Mouse (Mus musculus): ENCODE data around the gene Bcl2l12. TPM values are rescaled to one million over a fixed set of nuclear protein-coding genes. Genes with fewer than 3 reads are reported as not detected.

Bcl2l12 gene
- total RNA-seq (2021), result 1 to 10 TPM; 7.6 to 9.7 TPM
- long read RNA-seq, experiment 1, transcript Bcl2l12-201 (7 exons, 1,075 nt), result major isoform, 17 of 21 reads
- long read RNA-seq, experiment 1, partial matches to known transcripts, result 2 of 21 reads
- long read RNA-seq, experiment 1, other reads (novel, unspliced or antisense), result 2 of 21 reads
- long read RNA-seq, experiment 2, transcript Bcl2l12-201 (7 exons, 1,075 nt), result major isoform, 8 of 10 reads
- long read RNA-seq, experiment 2, partial matches to known transcripts, result 0 of 10 reads
- long read RNA-seq, experiment 2, other reads (novel, unspliced or antisense), result 2 of 10 reads

DNA sequence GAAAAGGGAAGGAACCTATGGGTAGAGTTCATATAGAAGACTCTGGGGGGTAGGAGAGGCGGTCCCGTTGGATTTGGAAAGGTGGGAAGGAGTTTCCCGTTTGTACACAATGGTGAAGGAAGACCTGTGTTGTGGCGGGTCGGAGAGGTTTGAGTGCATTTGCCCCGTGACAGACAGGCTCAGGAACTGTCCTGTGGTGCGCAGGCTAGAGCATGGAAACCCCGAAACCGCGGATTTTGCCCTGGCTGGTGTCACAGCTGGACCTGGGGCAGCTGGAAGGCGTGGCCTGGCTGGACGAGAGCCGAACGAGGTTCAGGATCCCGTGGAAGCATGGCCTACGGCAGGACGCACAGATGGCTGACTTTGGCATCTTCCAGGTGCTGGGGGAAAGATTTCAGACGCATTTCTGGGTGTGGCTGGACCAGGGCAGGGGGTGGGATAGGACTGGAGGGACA lies at the start of gene Bcl2l12:
Gene Bcl2l12, minus strand, starts transcription at position 212 of the 455 bp plus-strand sequence.
- intact Hi-C loops (cut with DNase I), result loop anchor here (2.0 kb wide), 1 partner anchor 16 kb away; no protein-coding TSS in a partner anchor
- peak within 1 kb of the TSS; percentile 75 for H3K4me3 ChIP-seq
- TF ChIP-seq CTCF (IDR thresholded peaks at IDR 0.05), result no peak
- peak; percentile 76 for DNase-seq
- H3K27ac ChIP-seq, result peak within 1 kb of the TSS; percentile 96

DNA sequence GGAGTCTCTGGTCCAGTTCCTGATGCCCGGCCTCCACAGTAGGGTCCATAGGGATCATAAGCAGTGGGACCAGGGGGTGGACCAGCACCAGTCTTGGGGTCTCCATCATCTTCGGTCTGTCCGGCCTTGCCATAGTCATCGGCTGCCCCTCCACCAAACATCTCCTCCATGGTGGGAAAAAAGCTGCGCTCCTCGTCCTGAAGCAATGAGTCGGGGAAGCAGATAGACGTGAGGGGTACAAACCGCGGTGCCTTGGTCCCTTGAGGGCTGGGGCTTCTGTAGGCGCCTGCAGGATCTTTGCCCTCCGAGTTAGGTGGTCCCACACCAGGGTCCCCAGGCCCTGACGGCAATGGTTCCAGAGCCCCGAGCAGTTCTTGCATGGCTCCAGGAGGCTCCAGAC lies 49.0 kb upstream of the Bcl2l12 start:
- intact Hi-C loops (cut with DNase I), result no loop called here
- no peak for TF ChIP-seq CTCF (IDR thresholded peaks at IDR 0.05)
- H3K4me3 ChIP-seq, result no peak overlapping the region

DNA sequence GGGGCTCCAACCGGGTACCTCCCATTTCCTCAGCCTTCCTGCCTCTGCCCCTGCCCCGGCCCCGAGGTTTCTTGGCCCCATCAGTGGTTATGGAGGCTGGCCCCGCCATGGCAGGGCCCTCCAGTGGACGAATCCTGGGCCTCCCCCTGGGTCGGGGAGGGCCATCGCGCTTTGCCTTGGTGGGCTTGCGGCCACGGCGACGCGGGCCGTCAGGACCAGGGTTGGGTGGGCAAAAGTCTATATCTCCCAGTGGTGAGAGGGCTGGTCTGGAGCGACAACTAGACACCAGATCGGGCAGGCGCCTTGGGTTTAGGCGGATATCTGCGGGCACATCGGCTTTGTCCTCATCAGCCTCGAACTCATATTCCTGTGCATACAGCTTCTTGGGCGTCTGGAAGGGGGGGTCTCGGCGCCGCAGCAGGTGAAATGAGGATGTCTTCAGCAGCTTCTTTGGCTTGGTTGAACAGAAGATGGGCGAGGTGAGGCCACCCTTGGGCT lies 48.4 kb upstream of the Bcl2l12 start:
- TF ChIP-seq CTCF (IDR thresholded peaks at IDR 0.05), result no peak
- H3K4me3 ChIP-seq, result no peak overlapping the region
- intact Hi-C loops (cut with DNase I), result no loop called here
- DNase-seq, result no peak
- no peak overlapping the region for H3K27ac ChIP-seq

More for the DNA sequence above, 49.0 kb upstream of the Bcl2l12 start:
- no peak overlapping the region for H3K27ac ChIP-seq
- no peak for DNase-seq

DNA sequence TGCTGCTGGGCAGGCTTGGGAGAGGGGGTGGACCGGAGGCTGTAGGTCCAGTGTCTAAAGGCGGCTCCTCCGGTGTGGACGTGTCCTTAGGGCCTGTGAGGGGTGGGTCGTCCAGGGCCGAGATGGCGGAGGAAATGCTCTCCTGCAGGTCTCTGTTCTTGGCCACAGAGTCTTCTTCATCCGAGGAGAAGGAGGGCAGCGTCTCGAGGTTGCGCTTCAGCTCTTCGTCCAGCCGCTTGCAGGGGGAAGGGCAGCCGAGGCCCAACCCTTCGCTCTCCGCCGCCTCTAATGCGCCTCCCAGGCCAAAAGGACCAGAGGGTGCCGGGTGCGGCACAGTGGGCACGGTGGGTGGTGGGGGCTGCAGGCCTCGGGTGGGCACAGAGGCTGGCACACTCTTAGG lies 47.2 kb upstream of the Bcl2l12 start:
- intact Hi-C loops (cut with DNase I), result no loop called here

DNA sequence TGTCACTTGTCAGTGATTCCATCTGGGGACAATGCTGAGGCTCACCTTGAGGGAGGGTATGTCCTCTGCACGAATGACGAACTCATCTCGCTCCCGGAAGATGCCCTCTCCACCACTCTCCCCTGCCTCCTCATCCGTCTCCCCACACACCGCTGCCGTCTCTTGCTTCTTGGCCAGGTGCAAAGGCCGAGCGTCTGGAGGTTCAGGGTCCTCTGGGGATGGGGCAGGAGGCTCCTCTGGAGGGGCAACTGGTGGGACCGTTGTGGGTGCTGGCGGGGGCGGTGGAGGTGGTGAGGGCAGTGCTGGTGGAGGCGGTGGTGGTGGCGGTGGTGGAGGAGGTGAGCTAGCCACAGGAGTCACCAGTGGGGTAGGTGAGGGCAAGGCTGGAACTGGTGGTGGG lies 44.8 kb upstream of the Bcl2l12 start:
- Histone ChIP-seq H3K27ac (no peak overlapping the region), H3K4me3 (no peak overlapping the region)
- no peak for TF ChIP-seq CTCF (IDR thresholded peaks at IDR 0.05)
- intact Hi-C loops (cut with DNase I), result no loop called here
- DNase-seq, result no peak

More for the DNA sequence above, 47.2 kb upstream of the Bcl2l12 start:
- Histone ChIP-seq H3K4me3 (no peak overlapping the region), H3K27ac (no peak overlapping the region)
- no peak for DNase-seq
- no peak for TF ChIP-seq CTCF (IDR thresholded peaks at IDR 0.05)

DNA sequence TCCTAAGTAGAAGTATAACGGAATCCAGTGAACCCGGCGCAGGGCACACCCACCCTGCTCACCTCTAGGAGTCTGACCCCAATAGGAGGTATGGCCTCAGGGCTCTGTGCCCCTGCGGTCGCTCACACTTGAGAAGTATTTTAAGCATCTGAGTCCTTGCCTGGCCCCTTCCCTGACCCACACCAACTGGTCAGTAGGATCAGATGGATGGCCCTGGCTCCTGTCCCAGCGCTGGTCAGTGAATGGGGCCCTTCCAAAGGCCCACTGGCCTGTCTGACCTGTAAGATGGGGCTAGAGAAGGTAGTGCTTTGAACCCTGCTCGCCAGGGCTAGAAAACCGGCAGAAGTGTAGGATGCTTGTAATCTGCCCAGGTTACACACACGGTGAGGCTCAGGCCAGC lies 42.3 kb upstream of the Bcl2l12 start:
- intact Hi-C loops (cut with DNase I), result no loop called here
- no peak for TF ChIP-seq CTCF (IDR thresholded peaks at IDR 0.05)
- Histone ChIP-seq H3K4me3 (0 out of 2 replicates have a peak overlapping the region, but pooled peaks have one; percentile 7), H3K27ac (peak overlapping the region; percentile 89)
- peak; percentile 89 for DNase-seq

DNA sequence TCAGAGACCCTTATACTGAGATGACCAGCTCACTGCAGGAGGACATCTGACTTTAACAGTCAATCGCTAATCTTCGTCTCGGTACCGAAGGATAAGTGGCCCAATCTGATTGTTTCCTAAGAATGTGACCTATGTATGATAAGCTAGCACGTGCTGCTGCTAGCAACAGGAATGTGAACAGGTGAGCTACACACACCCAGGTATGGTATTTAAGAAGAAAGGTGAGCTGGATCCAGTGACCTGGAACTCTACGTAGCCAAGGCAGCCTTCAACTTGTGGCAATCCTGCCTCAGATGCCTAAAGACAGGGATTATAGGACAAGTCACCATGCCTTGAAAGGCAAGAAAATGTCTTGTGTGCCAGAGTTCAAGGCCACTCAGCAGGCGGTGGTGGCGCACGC lies 39.9 kb upstream of the Bcl2l12 start:
- no peak for DNase-seq
- Histone ChIP-seq H3K4me3 (no peak overlapping the region), H3K27ac (no peak overlapping the region)
- intact Hi-C loops (cut with DNase I), result no loop called here
- TF ChIP-seq CTCF (IDR thresholded peaks at IDR 0.05), result no peak

DNA sequence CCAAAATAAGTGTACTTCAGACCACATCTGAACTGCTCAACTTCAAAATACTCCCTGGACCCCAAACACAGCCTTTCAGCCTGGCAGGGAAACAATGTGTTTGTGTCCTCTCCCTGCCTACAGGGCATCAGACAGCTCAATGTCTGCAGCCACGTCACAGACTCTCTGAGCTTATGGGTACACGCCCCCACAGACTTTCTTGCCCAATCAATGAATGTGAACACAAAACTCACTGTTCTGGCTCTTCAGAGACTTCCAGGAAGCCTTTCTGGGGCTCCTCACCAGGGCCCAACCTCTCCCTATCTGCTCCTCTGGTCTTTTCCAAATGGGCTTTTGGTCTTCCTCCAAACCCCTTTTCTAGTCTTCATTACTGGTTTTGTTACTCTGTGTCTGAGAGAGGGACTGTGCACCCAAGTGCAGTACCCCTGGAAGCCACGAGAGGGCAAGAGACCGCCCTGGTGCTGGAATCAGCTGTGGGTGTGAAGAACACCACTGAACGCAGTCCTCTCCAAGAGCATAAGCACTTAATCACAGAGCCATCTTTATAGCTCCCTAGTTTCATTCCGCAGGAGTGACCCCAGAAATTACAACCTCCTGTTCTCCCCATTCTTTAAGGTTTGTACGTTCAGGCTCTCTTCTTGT lies 39.3 kb upstream of the Bcl2l12 start:
- H3K27ac ChIP-seq, result no peak overlapping the region
- DNase-seq, result peak; percentile 69
- intact Hi-C loops (cut with DNase I), result no loop called here
- peak; percentile 82 for TF ChIP-seq CTCF (IDR thresholded peaks at IDR 0.05)
- no peak overlapping the region for H3K4me3 ChIP-seq

DNA sequence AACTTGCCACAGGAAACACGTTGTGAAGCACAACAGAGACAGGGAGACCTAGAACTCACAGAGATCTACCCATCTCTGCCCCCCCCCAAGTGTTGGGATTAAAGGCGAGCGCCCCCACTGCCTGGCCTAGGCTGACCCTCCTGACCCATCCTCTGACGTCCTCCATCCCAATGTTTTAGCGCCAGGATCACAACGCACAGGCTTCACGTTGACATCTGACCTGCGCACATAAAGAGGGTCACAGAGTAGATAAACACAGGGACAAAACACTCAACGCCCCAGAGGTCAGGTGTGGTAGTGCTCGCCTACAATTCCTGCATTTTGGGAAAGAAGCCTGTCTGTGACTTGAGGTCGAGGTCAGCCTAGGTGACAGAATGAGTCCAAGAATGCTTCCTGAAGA lies 38.2 kb upstream of the Bcl2l12 start:
- Histone ChIP-seq H3K27ac (no peak overlapping the region), H3K4me3 (no peak overlapping the region)
- no peak for DNase-seq
- intact Hi-C loops (cut with DNase I), result no loop called here
- TF ChIP-seq CTCF (IDR thresholded peaks at IDR 0.05), result no peak

DNA sequence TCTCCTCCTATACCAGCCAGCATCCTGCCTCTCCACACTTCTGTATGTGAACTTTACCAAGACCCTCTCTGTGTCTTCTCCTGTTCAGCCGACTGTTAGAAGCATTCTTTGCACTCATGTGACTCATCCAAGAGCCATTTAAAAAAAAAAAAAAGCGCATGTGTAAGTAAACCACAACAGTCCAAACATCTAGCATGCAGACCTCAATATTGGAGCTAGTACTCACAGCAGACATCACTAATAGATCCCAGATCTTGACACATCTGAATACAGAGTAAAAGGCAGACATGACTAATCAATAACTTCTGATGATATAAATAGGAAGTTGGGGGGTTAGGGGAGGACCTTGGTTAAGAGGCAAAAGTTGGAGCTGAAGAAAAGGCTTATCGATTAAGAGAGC lies 37.1 kb upstream of the Bcl2l12 start:
- intact Hi-C loops (cut with DNase I), result no loop called here
- Histone ChIP-seq H3K27ac (no peak overlapping the region), H3K4me3 (no peak overlapping the region)
- TF ChIP-seq CTCF (IDR thresholded peaks at IDR 0.05), result no peak
- no peak for DNase-seq

DNA sequence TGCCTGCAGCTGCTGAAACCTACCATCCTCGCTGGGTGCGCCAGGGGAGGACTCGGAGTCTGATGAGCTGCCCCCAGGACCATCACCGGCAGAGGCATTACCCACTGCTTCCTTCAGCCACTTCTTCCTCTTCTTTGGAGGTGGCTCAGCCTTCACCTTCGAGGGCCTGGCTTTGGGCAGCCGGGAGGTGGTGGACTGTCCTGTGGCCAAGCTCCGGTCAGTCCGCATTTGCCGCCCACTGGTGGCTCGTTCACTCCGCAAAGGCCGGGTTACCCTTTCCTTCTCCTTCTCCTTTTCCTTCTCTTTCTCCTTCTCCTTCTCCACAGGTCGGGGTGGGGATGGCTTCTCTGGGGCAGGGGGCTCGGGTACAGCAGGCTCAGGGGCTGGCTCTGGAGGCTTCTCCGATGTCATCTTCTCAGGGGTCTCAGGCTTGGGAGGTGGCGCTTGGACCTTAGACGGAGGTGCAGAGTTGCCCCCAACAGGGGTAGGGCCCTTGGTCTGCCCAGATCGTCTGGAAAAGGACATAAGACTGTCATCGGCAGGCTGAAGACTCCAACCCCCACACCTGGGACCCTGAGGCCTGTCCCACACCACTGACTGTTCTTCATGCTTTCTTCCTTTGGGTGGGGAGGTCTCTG lies 35.3 kb upstream of the Bcl2l12 start:
- H3K27ac ChIP-seq, result no peak overlapping the region
- H3K4me3 ChIP-seq, result no peak overlapping the region
- no peak for DNase-seq
- intact Hi-C loops (cut with DNase I), result no loop called here
- no peak for TF ChIP-seq CTCF (IDR thresholded peaks at IDR 0.05)

DNA sequence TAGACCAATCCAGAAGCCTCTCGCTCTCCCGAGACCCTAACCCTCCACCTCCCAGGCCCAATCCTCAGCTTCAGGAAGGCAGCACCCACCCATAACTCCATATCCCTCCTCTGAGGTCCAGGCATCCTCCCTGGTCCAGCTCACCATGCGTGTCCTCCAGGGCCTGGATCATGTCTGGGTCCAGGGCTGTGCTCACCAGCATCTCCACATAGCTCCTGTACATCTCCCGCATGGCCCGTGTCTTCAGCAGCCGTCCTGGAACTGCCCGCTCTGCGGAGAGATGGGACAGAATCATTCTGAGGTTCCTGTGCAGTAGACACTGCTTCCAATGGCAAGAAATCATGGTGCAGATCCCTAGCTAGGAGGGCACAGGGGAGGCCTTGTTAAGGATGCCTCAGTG lies 32.3 kb upstream of the Bcl2l12 start:
- TF ChIP-seq CTCF (IDR thresholded peaks at IDR 0.05), result no peak
- DNase-seq, result no peak
- Histone ChIP-seq H3K27ac (no peak overlapping the region), H3K4me3 (no peak overlapping the region)
- intact Hi-C loops (cut with DNase I), result no loop called here

DNA sequence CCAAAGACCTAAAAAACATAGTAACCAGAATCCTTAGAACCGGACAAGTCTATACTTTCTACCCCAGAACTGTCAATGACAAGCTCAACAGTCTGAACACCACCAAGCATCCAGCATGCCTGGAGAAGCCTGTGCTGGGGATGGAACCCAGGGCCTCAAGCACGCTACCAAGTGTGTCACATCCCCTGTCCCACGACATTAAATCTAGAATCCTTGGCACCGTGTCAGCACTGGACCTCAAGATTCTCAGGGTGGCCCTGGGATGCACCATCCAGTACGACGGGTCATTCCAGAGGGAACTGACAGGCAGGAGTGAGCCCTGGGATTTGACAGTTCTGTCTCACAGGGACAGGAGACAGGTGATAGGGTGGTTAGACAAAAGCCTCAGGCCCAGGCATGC lies 31.5 kb upstream of the Bcl2l12 start:
- no peak for DNase-seq
- H3K4me3 ChIP-seq, result no peak overlapping the region
- intact Hi-C loops (cut with DNase I), result no loop called here
- no peak overlapping the region for H3K27ac ChIP-seq
- TF ChIP-seq CTCF (IDR thresholded peaks at IDR 0.05), result no peak

All from gastrocnemius, adult 2 months (tissue).